Mouse (Mus musculus): ENCODE data around the gene Prph.

The Prph gene

GRCm38 (mm10) chr15:99032726-99033250 lies 22.2 kb upstream of the Prph start:
- in situ Hi-C loops (cut with MboI; ENCODE audit: unreplicated experiment in 2 of 2), result loop anchor here in 1 of 2 experiments (10.0 kb wide), 1 partner anchor 362 kb away; the partner anchor contains the start of gene Tmbim6

GRCm38 (mm10) chr15:99033498-99034270 lies 21.3 kb upstream of the Prph start:
- in situ Hi-C loops (cut with MboI; ENCODE audit: unreplicated experiment in 2 of 2), result loop anchor here in 1 of 2 experiments (10.0 kb wide), 1 partner anchor 361 kb away; the partner anchor contains the start of gene Tmbim6

DNA sequence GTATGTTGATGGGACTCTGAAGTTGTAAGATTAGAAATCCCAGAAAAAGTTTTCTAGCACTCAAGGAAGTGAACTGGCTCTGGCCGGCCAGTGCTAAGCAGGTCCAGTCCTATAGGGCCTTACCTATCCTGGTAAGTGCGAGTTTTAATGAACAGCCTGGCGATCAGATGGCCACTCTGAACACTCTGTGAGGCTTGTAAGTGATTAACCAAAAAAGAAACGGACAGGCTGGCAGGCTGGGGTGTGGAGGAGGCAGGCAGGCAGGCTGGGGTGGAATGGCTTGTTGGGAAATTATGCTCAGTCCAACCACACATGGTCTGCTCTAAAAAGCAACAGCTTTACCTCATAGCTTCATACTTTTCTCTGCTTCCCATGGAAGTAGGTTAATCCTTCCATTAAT lies 19.5 kb upstream of the Prph start:
- in situ Hi-C loops (cut with MboI; ENCODE audit: unreplicated experiment in 2 of 2), result loop anchor here in 1 of 2 experiments (10.0 kb wide), 1 partner anchor 359 kb away; the partner anchor contains the start of gene Tmbim6

DNA sequence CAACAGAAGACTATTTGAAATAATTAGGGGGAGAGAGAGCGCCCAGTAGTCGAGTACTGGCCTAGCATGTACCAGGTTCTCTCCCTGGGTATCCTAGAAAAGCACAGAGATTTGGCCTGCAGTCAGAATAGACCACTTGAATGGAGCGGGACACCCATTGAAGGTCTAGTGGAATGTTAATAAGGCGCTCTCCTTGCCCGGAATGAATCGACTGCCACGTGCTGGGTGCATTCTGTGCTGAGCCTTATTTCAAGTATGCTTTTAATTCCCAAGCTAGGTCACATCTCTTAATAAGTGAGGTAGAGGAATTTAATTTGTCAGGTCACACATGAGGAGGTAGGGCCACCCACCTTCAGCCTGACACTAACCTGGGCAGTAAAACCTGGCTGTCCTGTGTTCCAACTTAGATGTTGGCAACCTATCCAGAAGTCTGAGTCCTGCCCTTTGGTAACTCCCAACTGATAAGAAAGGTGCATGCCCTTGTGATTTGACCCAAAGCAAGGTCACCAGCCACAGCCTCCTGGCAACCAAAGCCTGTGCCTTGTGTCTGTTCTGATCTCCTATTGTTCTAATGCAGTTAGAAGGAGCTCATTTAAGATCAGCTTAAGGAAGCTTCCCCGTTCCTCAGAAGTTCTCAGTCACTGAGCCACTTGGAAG lies 18.6 kb upstream of the Prph start:
- in situ Hi-C loops (cut with MboI; ENCODE audit: unreplicated experiment in 2 of 2), result loop anchor here in 1 of 2 experiments (10.0 kb wide), 1 partner anchor 358 kb away; the partner anchor contains the start of gene Tmbim6

DNA sequence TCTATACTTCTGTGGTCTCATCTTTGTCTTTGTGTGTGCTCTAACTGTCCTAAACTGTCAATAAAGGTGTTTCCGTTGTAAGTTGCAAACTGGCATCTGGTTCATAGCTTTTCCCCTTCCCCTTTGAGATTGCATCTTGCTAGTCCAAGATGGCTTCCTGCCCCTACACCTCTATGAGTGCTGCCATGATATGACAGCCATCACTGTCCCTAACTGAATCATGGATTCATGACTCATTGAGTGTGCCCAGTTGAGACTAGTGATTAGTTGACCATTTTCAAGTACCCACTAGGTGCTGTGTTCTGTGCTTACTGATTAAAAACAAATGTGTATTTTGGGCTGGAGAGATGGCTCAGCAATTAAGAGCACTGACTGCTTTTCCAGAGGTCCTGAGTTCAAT lies 16.9 kb upstream of the Prph start:
- in situ Hi-C loops (cut with MboI; ENCODE audit: unreplicated experiment in 2 of 2), result loop anchor here in 1 of 2 experiments (10.0 kb wide), 1 partner anchor 357 kb away; the partner anchor contains the start of gene Tmbim6

DNA sequence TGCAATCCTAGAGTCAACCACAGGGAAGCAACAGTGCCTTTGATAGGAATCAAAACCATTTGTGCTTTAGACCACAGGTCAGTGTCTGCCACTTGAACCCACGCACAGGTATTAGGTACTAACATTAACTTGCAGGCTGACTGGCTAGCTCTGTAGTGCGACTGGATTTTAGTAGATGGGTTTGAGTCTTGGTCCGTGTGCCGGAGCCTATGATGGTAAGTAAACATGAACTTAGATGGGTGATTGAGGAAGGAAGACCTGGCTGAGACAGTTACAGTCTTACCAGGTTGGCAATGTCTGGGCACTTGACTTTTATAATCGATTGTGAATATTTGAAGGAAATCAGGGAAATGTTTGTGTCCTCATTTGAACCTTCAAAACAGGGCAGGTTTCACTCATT lies 16.2 kb upstream of the Prph start:
- in situ Hi-C loops (cut with MboI; ENCODE audit: unreplicated experiment in 2 of 2), result loop anchor here in 1 of 2 experiments (10.0 kb wide), 1 partner anchor 356 kb away; the partner anchor contains the start of gene Tmbim6

GRCm38 (mm10) chr15:99039306-99039705 lies 15.7 kb upstream of the Prph start:
- in situ Hi-C loops (cut with MboI; ENCODE audit: unreplicated experiment in 2 of 2), result loop anchor here in 1 of 2 experiments (10.0 kb wide), 1 partner anchor 355 kb away; the partner anchor contains the start of gene Tmbim6

- in situ Hi-C loops (cut with MboI; ENCODE audit: unreplicated experiment in 2 of 2), result loop anchor here in 1 of 2 experiments (5.0 to 10.0 kb wide), 4 partner anchors 38 to 355 kb away; partner anchors contain the start of genes Dnajc22 and Tmbim6
These were observed 14.7 kb upstream of the Prph start for GRCm38 (mm10) chr15:99039996-99040919.

DNA sequence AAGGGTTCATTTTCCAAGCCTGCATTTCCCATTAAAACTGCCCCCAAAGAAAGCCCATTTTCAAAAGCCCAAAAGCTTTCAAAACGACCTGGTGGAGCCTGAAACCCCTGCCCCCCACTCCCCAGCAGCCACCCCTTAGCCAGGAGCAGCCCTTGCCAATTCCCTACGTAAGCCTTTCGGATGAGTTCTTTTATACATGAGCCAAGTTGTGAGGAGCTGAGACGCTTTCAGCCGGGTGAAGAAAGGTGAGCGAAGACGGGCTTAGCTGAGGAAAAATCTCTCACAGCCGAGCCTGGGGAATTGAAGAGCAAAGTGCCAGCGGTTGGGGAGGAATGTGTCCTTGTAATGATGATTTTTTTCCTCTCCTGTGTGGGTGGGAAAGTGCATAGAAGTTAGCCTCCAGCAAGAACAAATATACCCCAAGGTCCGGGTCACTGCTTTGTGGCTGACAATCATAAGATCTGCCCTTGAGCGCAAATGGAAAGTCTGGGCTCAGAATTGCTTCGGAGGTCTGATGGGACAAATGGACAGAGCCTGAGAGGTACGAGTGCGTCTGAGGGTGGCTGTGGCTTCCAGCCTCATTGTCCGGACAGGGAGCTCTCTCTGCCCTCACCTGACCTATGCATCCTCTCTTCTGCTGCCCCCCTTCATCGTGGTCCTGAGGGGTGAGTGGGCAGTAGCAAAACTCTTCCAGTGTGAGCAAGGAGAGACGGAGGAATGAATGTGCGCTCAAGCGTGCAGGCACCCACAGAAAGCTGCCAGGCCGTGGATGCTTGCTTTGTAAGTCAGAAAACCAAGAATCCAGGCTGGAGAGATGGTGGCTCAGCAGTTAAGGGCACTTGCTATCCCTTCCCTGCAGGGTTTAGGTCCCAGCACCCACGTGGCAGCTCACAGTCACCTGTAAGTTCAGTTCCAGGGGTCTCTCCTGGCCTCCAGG lies 13.8 kb upstream of the Prph start:
- in situ Hi-C loops (cut with MboI; ENCODE audit: unreplicated experiment in 2 of 2), result loop anchor here in 1 of 2 experiments (5.0 to 10.0 kb wide), 3 partner anchors 39 to 154 kb away; partner anchors contain the start of gene Dnajc22

- in situ Hi-C loops (cut with MboI; ENCODE audit: unreplicated experiment in 2 of 2), result loop anchor here in 1 of 2 experiments (5.0 to 10.0 kb wide), 3 partner anchors 40 to 152 kb away; partner anchors contain the start of gene Dnajc22
These were observed 12.6 kb upstream of the Prph start for GRCm38 (mm10) chr15:99042334-99042733.

DNA sequence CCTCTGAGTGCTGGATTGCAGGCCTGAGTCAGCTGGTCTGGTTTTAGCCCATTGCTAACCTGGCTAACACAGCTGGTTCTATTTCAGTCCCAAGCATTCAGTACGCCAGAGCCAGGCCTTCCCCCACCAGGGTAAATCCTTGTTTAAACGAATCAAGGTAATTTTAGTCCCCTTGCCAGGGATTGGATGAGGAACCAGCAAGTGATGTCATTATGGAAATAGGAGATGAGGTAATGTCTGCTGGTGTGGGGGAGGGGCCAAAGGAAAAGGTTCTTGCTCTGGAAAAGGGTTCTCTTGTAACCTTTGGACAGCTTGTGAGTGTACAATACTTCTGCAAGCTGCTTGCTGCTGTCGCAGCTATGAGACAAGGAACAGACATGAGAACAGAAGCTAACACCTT lies 10.1 kb upstream of the Prph start:
- in situ Hi-C loops (cut with MboI; ENCODE audit: unreplicated experiment in 2 of 2), result loop anchor here in 1 of 2 experiments (5.0 to 10.0 kb wide), 3 partner anchors 43 to 150 kb away; partner anchors contain the start of gene Dnajc22

GRCm38 (mm10) chr15:99045734-99046133 lies 9.2 kb upstream of the Prph start:
- in situ Hi-C loops (cut with MboI; ENCODE audit: unreplicated experiment in 2 of 2), result loop anchor here in 1 of 2 experiments (10.0 kb wide), 2 partner anchors 49 to 149 kb away; partner anchors contain the start of gene Dnajc22

GRCm38 (mm10) chr15:99049473-99050253 lies 5.3 kb upstream of the Prph start:
- in situ Hi-C loops (cut with MboI; ENCODE audit: unreplicated experiment in 2 of 2), result loop anchor here in 1 of 2 experiments (10.0 kb wide), 2 partner anchors 45 to 145 kb away; partner anchors contain the start of gene Dnajc22

GRCm38 (mm10) chr15:99053373-99053772 lies 1.6 kb upstream of the Prph start:
- in situ Hi-C loops (cut with MboI; ENCODE audit: unreplicated experiment in 2 of 2), result no loop called here

DNA sequence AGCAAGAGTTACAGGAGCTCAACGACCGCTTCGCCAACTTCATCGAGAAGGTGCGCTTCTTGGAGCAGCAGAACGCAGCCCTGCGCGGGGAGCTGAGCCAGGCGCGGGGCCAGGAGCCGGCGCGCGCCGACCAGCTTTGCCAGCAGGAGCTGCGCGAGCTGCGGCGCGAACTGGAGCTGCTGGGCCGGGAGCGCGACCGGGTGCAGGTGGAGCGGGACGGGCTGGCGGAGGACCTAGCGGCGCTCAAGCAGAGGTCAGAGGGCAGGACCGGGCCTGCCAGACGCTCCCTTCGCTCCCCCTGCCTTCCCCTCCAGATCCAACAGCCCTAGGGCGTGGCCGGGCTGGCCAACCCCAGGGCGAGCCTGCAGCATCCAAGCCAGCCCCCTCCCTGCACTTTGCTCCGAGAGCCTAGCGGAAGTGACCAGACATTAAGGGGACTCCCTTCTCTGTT lies 562 bp downstream of the Prph start:
- in situ Hi-C loops (cut with MboI; ENCODE audit: unreplicated experiment in 2 of 2), result no loop called here

DNA sequence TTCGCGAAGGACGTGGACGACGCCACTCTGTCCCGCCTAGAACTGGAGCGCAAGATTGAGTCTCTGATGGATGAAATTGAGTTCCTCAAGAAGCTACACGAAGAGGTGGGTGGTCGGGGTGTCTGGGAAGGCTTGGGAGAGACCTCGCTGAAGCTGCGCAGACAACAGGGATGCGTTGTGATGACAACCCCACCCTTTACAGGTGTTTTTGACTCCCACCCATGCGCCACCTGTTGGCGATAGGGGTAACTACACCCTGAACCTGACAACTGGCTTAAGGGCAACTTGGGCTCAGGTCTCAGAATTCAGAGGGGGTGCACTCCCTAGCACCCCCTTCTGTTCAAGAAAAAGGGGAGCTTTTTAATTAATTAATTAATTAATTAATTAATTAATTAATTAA lies 1.4 kb downstream of the Prph start:
- in situ Hi-C loops (cut with MboI; ENCODE audit: unreplicated experiment in 2 of 2), result no loop called here

DNA sequence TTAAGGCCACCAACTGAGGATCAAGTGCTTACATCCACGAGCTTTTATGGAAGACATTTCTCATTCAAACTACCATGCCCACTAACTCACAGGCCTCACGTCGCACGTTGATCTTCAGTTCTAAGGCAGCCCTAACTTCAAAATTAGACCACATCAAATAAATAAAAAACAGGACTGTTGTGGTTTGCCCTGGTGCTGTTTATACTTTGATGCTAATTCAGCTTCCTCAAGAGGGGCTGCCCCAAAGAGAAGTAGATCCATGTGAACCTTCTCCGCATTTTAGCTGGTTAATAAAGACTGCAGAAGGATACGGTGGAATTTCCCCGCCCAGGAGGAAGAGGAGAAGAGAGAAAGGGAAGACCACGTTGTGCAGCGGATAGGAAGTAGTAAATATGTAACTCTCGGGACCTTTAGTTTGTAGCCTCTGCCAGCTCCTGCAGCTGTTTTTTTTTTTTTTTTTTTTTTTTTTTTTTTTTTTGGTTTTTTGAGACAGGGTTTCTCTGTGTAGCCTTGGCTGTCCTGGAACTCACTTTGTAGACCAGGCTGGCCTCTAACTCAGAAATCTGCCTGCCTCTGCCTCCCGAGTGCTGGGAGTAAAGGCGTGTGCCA lies 10.7 kb downstream of the Prph start:
- in situ Hi-C loops (cut with MboI; ENCODE audit: unreplicated experiment in 2 of 2), result no loop called here
